Mouse (Mus musculus) midbrain, embryonic 10.5 days (tissue): Measurements from ENCODE around the gene Siglec1. TPM values are rescaled to one million over a fixed set of nuclear protein-coding genes. Genes with fewer than 3 reads are reported as not detected.
"Not testable (repeated sequence)": the region's sequence is repeated elsewhere in the genome, so short reads cannot be mapped to it uniquely, and the experiment has no call there.

Source experiments
- DNase-seq: peaks from one replicate; pipeline ENCODE4 v3.0.0-alpha.2; 2017; ENCODE audit warnings: low spot score
- H3K27ac ChIP-seq: fragments of 300-500 bp; sonication (generic); replicated peaks from 2 replicates; pipeline ENCODE4 v1.5.1; 2016; ENCODE audit warnings: mild to moderate bottlenecking
- H3K27me3 ChIP-seq: fragments of 300-500 bp; sonication (generic); 2 replicates; pipeline ENCODE4 v1.6.1; 2016; ENCODE audit warnings: low read depth, mild to moderate bottlenecking; ENCODE audit not compliant: poor library complexity, severe bottlenecking
- H3K36me3 ChIP-seq: fragments of 300-500 bp; sonication (generic); 2 replicates; pipeline ENCODE4 v1.6.1; 2016; ENCODE audit warnings: mild to moderate bottlenecking, moderate library complexity
- H3K4me1 ChIP-seq: fragments of 300-500 bp; sonication (generic); 2 replicates; pipeline ENCODE4 v1.6.1; 2016
- H3K4me3 ChIP-seq: fragments of 300-500 bp; sonication (generic); 2 replicates; pipeline ENCODE4 v1.5.1; 2016; ENCODE audit warnings: mild to moderate bottlenecking, moderate library complexity
- H3K9me3 ChIP-seq: fragments of 300-500 bp; sonication (generic); replicated peaks from 2 replicates; pipeline ENCODE4 v1.6.1; 2016; ENCODE audit warnings: mild to moderate bottlenecking
- WGBS: fragments of 180-500 bp; shearing (Covaris S2); methylation state at CpG from one replicate; pipeline ENCODE4 v1.1.7; 2016; 5-methylcytosine and 5-hydroxymethylcytosine counted together
- polyA plus RNA-seq: library from polyadenylated mRNA; unstranded; fragments of >200 nt; fragmentation: Nextera tagmentation; extraction: Ambion mirVana; gene quantifications from 2 replicates; pipeline ENCODE4 v1.2.1, GENCODE M21; 2016

Siglec1 gene
- polyA plus RNA-seq, 1 experiment from 2014 or later = 0.12 TPM

DNA sequence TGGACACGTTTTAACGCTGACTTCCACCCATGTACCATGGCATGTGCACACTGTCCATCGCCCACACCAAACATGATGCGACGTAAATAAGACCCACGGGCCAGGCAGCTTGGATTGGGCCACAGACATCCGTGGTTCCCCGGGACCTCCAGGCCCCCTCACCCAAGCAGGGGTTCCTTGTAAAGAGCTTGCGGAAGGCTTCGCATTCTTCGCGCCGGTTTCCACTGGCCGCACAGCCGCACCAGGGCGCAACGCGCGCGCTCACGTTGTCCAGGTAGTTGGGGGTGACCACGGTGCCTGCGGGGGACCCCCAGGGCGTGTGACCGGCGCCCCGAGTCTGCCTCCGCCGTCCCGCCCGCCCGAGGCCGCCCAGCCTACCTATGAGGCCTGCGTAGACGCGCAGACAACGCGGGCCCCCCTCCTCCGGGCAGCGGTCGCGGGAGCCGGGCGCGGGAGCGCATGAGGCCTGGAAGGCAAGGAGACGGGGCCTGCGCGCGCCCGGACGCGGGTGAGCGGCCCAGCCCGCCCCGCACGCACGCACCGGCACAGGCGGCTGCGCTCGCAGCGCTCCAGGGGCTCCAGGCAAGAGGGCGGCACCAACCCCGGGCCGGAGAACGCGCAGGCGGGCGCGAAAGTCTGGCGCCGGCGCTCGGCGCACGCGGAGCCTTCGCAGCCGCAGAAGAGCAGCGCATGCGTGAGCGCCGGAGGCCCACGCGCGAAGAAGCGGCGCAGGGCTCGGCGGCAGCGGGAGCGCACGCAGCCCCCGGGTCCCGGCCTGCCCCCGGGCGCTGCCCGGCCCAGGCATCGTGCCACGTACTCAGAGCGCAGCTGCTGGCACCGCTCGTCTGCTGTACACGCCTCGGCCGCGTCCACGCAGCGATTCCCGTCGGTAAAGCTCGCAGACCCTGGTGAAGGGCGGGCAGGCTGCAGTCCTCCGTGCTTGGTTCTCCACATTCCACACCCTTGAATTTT is 45.4 kb downstream of the Siglec1 start:
- Histone ChIP-seq H3K4me3 (peak overlapping the region; percentile 66), H3K4me1 (peaks cover 19% of the 10 kb centered on the region), H3K36me3 (no peaks in the 10 kb centered on the region), H3K9me3 (no peaks in the 10 kb centered on the region), H3K27me3 (peaks cover 58% of the 10 kb centered on the region), H3K27ac (peak overlapping the region; percentile 69; the same call in 1 of the 2 replicates)
- peak; percentile 47 for DNase-seq
- WGBS = 3% methylated on average over 112 of the region's 115 CpGs

GRCm38 (mm10) chr2:131038675-131039074 is 47.9 kb downstream of the Siglec1 start:
- peaks cover 55% of the 10 kb centered on the region for H3K27me3 ChIP-seq
- 87% methylated on average over 5 of the region's 5 CpGs for WGBS
- no peaks in the 10 kb centered on the region for H3K36me3 ChIP-seq
- no peaks in the 10 kb centered on the region for H3K9me3 ChIP-seq
- no peak for DNase-seq
- H3K4me1 ChIP-seq = peaks cover 14% of the 10 kb centered on the region
- H3K4me3 ChIP-seq = no peak overlapping the region
- H3K27ac ChIP-seq = no peak overlapping the region

- H3K9me3 ChIP-seq = no peaks in the 10 kb centered on the region
- WGBS = 92% methylated on average over 6 of the region's 6 CpGs
- H3K27me3 ChIP-seq = peaks cover 50% of the 10 kb centered on the region
- H3K4me3 ChIP-seq = no peak overlapping the region
- no peak overlapping the region for H3K27ac ChIP-seq
- no peaks in the 10 kb centered on the region for H3K36me3 ChIP-seq
- peaks cover 14% of the 10 kb centered on the region for H3K4me1 ChIP-seq
- DNase-seq = no peak
Observed at GRCm38 (mm10) chr2:131038197-131038596, 48.4 kb downstream of the Siglec1 start.

DNA sequence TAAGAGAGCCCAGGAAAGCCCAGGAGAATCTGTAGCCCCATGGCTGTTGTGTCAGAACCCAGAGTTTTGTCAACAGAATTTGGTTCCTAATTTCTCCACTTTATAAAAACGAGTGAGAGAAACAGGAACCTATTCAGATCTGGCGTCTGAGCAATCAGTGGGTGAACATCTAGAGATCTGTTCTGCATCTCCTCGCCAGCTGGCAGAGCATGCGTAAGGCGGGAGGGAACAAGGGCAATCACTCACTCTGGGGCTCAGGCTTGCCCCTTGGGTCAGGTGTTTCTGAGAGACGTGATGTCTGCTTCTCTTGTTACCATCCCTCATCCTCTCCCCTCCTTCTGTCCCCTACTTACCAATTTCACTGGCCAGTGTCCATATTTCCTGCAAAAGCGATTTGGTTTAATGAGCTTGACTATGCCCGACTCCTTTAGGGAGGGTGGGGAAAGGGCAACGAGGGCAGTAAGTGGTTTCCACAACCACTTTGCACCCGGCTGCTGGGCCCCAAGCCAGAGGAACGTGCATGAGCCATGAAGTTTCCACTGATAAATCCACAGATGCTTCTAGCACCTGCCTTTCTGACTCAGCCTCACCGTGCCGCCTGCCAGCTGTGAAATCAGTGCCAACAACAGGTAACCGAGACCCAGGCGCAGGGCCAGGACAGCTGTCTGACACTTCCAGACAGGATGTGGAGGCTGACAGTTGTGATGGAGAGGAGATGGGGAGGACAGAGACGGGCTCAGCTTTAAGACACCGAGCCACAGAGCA is 49.2 kb downstream of the Siglec1 start:
- no peak for DNase-seq
- Histone ChIP-seq H3K36me3 (no peaks in the 10 kb centered on the region), H3K9me3 (no peaks in the 10 kb centered on the region), H3K4me1 (peaks cover 14% of the 10 kb centered on the region), H3K27me3 (peaks cover 42% of the 10 kb centered on the region), H3K27ac (no peak overlapping the region), H3K4me3 (no peak overlapping the region)
- WGBS = 81% methylated on average over 17 of the region's 17 CpGs

GRCm38 (mm10) chr2:131036757-131037156 is 49.8 kb downstream of the Siglec1 start:
- H3K27ac ChIP-seq = no peak overlapping the region
- H3K4me1 ChIP-seq = peaks cover 13% of the 10 kb centered on the region
- no peaks in the 10 kb centered on the region for H3K9me3 ChIP-seq
- no peak for DNase-seq
- no peak overlapping the region for H3K4me3 ChIP-seq
- peaks cover 36% of the 10 kb centered on the region for H3K27me3 ChIP-seq
- H3K36me3 ChIP-seq = no peaks in the 10 kb centered on the region

GRCm38 (mm10) chr2:131036343-131036742 is 50.2 kb downstream of the Siglec1 start:
- Histone ChIP-seq H3K27me3 (peaks cover 32% of the 10 kb centered on the region), H3K36me3 (no peaks in the 10 kb centered on the region), H3K9me3 (no peaks in the 10 kb centered on the region), H3K4me1 (peaks cover 9% of the 10 kb centered on the region), H3K4me3 (no peak overlapping the region), H3K27ac (no peak overlapping the region)
- 98% methylated on average over 2 of the region's 2 CpGs for WGBS
- DNase-seq = no peak

DNA sequence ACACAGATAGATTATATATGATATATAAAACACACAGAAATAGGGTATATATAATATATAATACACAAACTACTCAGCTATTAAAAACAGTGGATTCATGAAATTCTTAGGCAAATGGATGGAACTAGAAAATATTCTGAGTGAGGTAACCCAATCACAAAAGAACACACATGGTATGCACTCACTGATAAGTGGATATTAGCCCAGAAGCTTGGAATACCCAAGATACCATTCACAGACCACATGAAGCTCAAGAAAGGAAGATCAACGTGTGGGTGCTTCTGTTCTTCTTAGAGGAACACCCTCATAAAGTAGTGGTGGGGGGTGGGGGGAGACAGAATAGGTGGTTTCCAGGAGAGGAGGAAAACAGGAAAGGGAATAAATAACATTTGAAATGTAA is 55.2 kb downstream of the Siglec1 start:
- H3K27me3 ChIP-seq, H3K27ac ChIP-seq, H3K9me3 ChIP-seq, H3K4me1 ChIP-seq, DNase-seq, H3K36me3 ChIP-seq, H3K4me3 ChIP-seq: not testable (repeated sequence)
- 79% methylated on average over 1 of the region's 1 CpGs for WGBS

DNA sequence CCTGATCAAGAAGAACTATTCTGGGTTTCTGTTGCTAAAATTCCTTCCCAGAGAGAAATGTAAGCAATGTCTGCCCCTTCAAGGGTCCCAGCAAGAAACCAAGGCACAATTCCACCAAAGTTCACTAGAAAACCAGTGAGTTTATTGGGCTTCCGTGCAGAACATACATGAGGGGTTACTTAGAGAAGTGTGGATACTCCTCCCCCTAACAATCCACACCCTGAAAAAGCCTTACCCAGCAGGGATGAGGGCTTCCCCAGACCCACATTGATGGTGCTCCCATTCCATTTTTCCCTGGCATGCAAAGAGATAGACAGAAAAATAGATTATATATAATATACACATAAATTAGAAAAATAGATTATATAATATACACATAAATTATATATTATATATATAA is 55.6 kb downstream of the Siglec1 start:
- WGBS = 84% methylated on average over 1 of the region's 1 CpGs
- no peaks in the 10 kb centered on the region for H3K9me3 ChIP-seq
- H3K4me3 ChIP-seq = no peak overlapping the region
- peaks cover 5% of the 10 kb centered on the region; the same call in 1 of the 2 replicates for H3K36me3 ChIP-seq
- peaks cover 4% of the 10 kb centered on the region; the same call in 1 of the 2 replicates for H3K4me1 ChIP-seq
- DNase-seq = no peak
- H3K27ac ChIP-seq = no peak overlapping the region
- no peaks in the 10 kb centered on the region for H3K27me3 ChIP-seq

GRCm38 (mm10) chr2:131030561-131030960 is 56.0 kb downstream of the Siglec1 start:
- H3K4me3 ChIP-seq = no peak overlapping the region

GRCm38 (mm10) chr2:131029065-131029935 is 57.3 kb downstream of the Siglec1 start:
- H3K27me3 ChIP-seq = no peaks in the 10 kb centered on the region
- H3K27ac ChIP-seq = no peak overlapping the region
- H3K9me3 ChIP-seq = no peaks in the 10 kb centered on the region
- H3K4me1 ChIP-seq = peaks cover 4% of the 10 kb centered on the region; the same call in 1 of the 2 replicates
- DNase-seq = no peak
- no peak overlapping the region for H3K4me3 ChIP-seq
- 80% methylated on average over 9 of the region's 9 CpGs for WGBS
- H3K36me3 ChIP-seq = peaks cover 15% of the 10 kb centered on the region

More at GRCm38 (mm10) chr2:131030561-131030960, 56.0 kb downstream of the Siglec1 start:
- Histone ChIP-seq H3K27ac (no peak overlapping the region), H3K9me3 (no peaks in the 10 kb centered on the region), H3K36me3 (peaks cover 9% of the 10 kb centered on the region; the same call in 1 of the 2 replicates), H3K4me1 (peaks cover 4% of the 10 kb centered on the region; the same call in 1 of the 2 replicates), H3K27me3 (no peaks in the 10 kb centered on the region)
- 89% methylated on average over 2 of the region's 2 CpGs for WGBS
- DNase-seq = no peak

DNA sequence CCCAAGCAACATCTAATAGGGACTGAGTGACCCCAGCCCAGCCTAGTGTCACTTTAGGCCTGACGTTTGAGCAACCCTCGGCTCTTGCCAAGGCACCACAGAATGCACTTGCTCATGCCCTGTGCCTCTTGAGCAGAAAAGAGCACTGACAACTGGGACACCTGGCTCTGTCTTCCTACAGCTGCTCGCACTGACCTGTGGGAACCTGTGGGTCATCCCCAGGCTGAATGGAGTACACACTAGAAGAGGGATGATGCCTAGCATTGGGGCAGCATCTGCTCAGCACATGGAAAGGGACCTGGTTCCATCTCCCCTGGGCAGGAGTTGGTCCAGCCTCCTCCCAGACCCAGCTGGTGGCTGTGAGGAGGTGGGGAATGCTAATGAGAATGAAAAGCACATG is 59.6 kb downstream of the Siglec1 start:
- H3K9me3 ChIP-seq = no peaks in the 10 kb centered on the region
- H3K36me3 ChIP-seq = peaks cover 36% of the 10 kb centered on the region
- no peak overlapping the region for H3K27ac ChIP-seq
- 92% methylated on average over 3 of the region's 3 CpGs for WGBS
- no peak overlapping the region for H3K4me3 ChIP-seq
- peaks cover 4% of the 10 kb centered on the region; the same call in 1 of the 2 replicates for H3K4me1 ChIP-seq
- DNase-seq = no peak
- no peaks in the 10 kb centered on the region for H3K27me3 ChIP-seq

DNA sequence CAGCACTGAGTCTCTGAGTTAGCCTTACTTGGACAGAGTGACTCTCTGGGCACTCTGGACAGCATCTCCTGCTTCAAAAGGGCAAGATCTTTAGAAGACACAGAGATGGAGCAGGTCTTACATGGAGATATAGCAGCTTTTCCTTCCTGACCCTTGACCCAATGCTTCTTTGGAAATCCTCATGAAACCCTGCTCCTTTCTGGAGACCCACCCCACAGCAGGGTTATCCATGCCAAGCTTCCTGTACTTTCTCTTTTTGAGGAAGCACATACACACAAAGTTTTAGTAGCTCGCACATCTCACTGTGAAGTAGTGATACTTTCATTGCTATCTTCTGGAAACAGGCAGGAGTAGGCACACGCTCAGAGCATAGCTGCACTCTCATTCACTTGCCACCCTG is 61.3 kb downstream of the Siglec1 start:
- WGBS = 91% methylated on average over 2 of the region's 2 CpGs
- no peaks in the 10 kb centered on the region for H3K9me3 ChIP-seq

More for the DNA sequence above, 61.3 kb downstream of the Siglec1 start:
- Histone ChIP-seq H3K36me3 (peaks cover 49% of the 10 kb centered on the region), H3K27ac (no peak overlapping the region), H3K4me3 (no peak overlapping the region), H3K27me3 (no peaks in the 10 kb centered on the region), H3K4me1 (peaks cover 4% of the 10 kb centered on the region; the same call in 1 of the 2 replicates)
- no peak for DNase-seq
